Mouse (Mus musculus) bone marrow, adult 2 months (tissue): Measurements from ENCODE around the gene Hist1h4i.

Experiments
- CTCF ChIP-seq: fragments of 200-500 bp; IDR thresholded peaks from 2 replicates; pipeline ENCODE4 v1.5.1; 2011; ENCODE audit warnings: low read length, control low read depth; ENCODE audit not compliant: control insufficient read depth, insufficient read depth
- POLR2A ChIP-seq: fragments of 200-500 bp; IDR thresholded peaks from 2 replicates; pipeline ENCODE4 v1.6.1; 2011; ENCODE audit warnings: low read depth, mild to moderate bottlenecking, control low read depth, low read length, borderline replicate concordance; ENCODE audit not compliant: control insufficient read depth

GRCm38 (mm10) chr13:22009642-22010041 lies 31.5 kb downstream of the Hist1h4i start, which contains the start of gene Prss16:
- no peak for TF ChIP-seq CTCF
- TF ChIP-seq POLR2A = no peak
